Mouse (Mus musculus) C2C12 (cell line): ENCODE data around the gene Stk25.

Source experiments
- CTCF ChIP-seq: IDR thresholded peaks from one replicate; pipeline ENCODE4 v1.5.1; 2011; ENCODE audit not compliant: control insufficient read depth, insufficient read depth, insufficient read length
- MAX ChIP-seq: IDR thresholded peaks from one replicate; pipeline ENCODE4 v1.6.1; 2011; ENCODE audit warnings: mild to moderate bottlenecking, control low read depth
- MYOG ChIP-seq: IDR thresholded peaks from one replicate; pipeline ENCODE4 v1.6.1; 2011; ENCODE audit not compliant: control insufficient read depth, insufficient read length; ENCODE audit errors: extremely low read depth

- TF ChIP-seq CTCF (no peak), MAX (no peak), MYOG (no peak)
Observed at GRCm38 (mm10) chr1:93656325-93657024, 2.0 kb downstream of the Stk25 start.
